Mouse (Mus musculus) cerebral cortex, adult 2 months (tissue): Measurements from ENCODE around the gene Mageb2.

ENCODE experiments used
- WGBS: fragments of 180-500 bp; shearing (Covaris S2); methylation state at CpG from one replicate; pipeline ENCODE4 v1.1.7; 2018; 5-methylcytosine and 5-hydroxymethylcytosine counted together

The Mageb2 gene

GRCm38 (mm10) chrX:91331390-91331789 lies at the start of gene Mageb2:
Gene Mageb2, plus strand, starts transcription at chrX:91331690.
- WGBS: 79% methylated on average over 2 of the region's 2 CpGs

DNA sequence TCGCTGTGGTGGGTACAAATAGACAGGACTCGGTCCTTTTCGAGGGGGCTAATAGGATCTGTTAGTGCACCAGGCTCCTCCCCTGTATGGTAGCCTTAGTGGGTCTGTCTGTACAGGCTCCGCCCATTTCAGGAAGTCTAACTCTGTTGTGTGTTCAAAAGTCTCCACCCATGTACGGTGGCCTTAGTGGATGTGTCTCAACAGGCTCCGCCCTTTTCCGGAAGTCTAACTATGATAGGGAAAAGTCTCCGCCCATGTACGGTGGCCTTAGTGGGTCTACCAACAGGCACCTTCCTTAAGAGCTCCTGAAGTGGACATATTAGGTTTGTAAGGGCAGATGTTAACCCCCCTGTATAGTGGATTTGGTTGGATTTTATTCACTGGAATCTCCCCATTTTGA lies 18.2 kb upstream of the Mageb2 start:
- 96% methylated on average over 9 of the region's 9 CpGs for WGBS
